Mouse (Mus musculus) layer of hippocampus, postnatal 25 days (tissue): ENCODE measurements around the gene Zfp513. TPM values are rescaled to one million over a fixed set of nuclear protein-coding genes. Genes with fewer than 3 reads are reported as not detected.

Source experiments
- DNase-seq, 2 experiments: peaks; one replicate each; pipeline ENCODE4 v3.0.0; 2022; ENCODE audit warnings: mixed read lengths in 2 of 2, low spot score in 1 of 2; ENCODE audit errors: extremely low spot score in 1 of 2
- total RNA-seq, 2 experiments: library from RNA; stranded (reverse); gene quantifications; 2 replicates each; pipeline ENCODE4 v1.2.3; 2021

The Zfp513 gene
- total RNA-seq, 2 experiments from 2014 or later, result 25.7 to 31.5 TPM

DNA sequence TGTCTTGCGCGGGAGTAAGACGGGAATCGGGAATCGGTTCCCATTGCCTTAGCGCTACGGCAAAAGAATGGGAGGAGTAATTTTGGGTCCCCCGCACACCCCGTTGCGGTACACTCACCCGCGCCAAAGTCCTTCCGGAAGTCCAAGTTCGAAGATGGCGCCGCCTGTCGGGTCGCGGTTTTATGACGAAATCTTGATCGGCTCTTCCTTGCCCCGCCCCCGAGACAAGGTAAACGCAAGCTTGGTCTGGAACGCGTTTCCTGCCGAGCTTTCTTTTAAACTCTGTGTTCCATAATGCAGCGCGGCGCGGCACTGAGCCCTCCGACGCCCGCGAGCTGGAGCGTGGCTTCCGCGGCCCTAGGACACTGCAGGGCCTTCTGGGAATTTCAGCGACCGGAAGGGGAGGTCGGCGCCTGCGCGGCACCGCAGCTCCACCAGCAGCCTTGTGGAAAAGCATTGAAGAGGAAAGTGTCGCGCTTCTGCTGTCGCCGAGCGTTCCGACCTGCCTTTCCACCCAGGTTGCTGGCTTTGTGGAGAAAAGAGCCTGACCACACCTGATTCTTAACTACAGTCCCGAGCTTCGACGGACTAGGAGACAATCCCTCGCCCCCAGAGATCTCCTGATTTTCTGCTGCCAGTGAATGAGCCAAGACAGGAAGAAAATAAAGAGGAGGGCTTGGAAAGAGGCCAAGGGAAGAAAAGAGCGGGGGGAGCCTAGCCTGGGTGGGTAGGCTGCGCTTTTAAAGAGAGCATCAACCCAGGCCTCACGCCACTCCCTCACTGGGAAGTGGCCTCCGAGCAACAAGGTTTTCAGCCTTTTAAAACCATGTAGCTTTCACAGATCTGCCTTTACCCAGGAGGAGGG is 22.1 kb downstream of the Zfp513 start, which contains the start of the genes Gm29609 and Gtf3c2:
Gene Gm29609, minus strand, starts transcription at position 146 of the 865 bp plus-strand sequence.
Gene Gtf3c2, minus strand, starts transcription at position 379 of the 865 bp plus-strand sequence.
- DNase-seq, result peak; percentile 93

DNA sequence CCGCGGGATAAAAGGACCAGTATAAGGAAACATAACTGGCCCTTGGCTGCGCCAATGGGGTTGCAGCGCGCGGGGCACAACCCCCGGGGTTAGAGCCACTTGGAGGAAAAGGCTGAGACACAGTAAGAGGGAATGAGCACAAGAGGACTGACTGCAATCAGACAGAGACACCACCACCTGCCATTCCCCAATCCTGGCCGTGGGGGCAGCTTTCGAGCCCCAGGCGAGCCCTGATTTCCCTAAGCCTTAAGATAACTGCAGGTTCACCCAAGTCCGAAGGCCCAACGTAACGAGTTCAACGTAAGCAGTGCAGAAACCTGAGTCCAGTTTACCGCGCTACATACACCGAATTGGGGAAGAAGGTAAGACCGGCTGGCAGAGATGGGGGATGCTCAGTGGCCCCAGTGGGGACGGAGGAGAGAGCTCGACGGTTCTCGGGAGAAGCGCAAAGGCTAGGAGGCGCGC is 22.8 kb downstream of the Zfp513 start:
- no peak for DNase-seq

DNA sequence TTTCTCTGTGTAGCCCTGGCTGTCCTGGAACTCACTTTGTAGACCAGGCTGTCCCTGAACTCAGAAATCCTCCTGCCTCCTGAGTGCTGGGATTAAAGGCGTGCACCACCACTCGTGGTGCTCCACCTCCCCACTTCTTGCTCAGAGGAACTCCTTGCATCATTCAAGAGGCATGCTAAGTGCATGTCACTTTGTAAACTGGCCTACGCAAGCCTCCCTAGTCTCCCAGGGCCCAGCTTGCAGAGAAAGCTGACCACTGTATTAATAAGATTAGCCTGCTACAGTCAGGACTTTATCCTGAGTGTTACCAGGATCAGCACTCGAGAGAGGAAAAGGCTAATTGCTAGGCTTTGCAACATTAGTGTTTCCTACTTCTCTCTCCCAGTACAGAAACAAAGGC is 33.5 kb downstream of the Zfp513 start:
- no peak for DNase-seq

DNA sequence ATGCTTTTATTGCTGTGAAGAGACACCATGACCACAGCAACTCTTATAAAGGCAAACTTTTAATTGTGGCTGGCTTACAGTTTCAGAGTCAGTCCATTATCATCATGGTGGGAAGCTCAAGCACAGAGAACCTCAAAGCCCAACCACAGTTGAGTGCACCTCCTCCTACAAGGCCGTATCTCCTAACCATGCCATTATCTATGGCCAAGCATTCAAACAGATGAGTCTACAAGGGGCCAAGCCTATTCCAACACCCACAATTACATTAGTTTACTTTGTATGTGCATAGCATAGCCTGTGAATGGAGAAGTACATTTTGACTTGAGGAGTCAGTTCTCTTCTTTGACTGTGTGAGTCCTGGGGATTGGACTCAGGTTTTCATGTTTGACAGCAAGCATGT is 37.2 kb downstream of the Zfp513 start:
- DNase-seq, result no peak

DNA sequence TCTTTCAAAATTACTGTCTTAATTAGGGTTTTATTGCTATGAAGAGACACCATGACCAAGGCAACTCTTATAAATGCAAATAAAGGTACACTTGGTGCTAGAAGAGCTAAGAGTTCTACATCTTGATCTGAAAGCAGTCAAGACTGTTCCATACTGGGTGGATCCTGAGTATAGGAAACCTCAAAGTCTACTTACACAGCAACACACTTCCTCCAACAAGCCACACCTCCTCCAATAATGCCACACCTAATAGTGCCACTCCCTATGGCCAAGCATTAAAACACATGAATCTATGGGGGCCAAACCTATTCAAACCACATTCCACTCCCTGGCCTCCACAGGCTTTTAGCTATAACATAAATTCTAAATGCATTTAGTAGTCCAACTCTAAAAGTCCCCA is 39.6 kb downstream of the Zfp513 start:
- DNase-seq, result no peak

DNA sequence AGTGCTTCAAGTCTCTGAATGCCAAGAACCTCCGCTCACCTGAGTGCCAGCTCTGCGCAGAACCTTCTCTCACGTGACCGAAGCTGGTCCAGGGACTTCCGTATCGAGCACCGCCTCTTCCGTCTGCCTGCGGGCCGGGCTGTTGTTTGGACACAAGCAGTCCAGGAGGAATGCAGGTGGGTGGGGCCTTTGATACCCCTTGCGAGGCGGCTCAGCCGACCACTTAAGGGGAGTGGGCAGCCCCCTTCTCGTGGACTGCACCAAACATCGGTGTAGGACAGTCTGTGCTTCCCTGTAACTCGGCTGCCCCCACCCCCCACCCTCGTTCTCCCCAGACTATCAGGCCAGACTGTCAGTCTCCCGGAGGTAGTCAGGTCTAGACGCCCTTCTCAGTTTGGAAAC is 48.0 kb downstream of the Zfp513 start, which contains the start of gene Mpv17:
Gene Mpv17, minus strand, starts transcription at position 100 of the 402 bp plus-strand sequence.
- peak; percentile 68 to 73 for DNase-seq

DNA sequence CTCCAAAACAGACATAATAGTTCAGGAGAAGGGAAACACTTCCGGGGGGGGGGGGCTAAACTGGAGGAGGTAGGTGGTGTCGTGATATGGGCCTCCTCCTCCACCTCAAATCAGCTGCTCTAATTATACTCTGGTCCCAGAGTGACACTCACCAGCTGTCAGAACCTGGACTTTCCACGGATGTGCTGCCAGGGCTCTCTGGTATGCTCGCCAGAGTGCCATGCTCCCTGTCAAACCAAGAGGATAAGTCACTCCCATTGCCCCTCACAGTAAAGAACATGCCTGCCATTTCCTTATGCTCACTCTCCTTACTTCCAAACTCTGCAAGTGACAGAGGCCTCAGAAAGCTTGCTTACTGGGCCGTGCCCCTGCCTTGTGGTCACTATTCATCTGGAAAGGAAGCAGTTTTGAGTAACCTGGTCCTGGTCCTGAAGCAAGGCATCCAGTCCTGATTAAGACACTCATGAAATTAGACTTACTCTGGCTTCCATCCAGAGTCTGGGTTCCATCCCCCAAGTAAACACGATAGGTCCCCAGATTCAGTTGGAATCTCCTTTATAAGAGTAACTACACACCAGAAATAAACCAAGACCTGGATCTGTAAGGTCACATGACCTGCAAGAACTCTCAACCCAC is 48.5 kb downstream of the Zfp513 start:
- DNase-seq, result peak in 1 of 2 experiments; percentile 12

DNA sequence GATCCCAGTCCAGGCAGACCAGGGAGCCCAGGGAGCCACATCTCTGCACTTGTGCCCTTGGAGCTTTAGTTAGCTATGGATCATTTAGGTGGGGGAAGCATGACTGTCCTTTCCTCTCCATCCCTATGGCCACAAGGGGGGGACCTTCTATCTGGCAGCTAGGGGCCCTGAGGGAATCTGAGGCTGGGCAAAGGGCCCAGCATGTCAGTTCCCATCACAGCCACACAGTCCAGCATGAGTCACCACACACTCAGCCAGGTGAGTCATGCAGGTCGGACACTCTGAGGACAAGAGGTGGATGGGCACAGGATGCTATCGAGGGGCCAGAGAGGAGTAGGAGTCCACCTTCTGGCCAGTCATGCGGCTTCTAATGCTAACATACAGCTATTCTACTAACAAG is 50.4 kb downstream of the Zfp513 start:
- no peak for DNase-seq

DNA sequence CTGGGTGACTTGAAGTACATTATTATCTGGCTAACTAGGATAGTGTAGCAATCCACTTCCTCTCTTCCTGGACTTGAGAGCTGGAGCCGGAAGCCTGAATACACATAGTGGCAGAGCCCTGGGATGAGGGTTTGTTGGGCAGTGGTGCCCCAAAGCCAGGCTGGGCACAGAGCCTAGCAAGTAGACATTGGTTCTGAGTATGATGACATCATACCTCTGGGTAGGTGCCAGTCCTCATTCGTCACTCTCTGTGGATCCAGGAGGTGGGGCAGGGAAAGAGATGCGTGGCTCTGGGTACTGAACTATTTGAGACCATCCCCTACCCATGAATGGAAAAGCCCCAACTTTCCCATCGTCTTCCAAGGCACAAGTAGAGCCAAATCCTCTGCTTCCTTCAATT is 52.3 kb downstream of the Zfp513 start:
- DNase-seq, result no peak

Other genes with a start within 250 kb of the Zfp513 start
- gene Preb, start 241.9 kb downstream of the Zfp513 start, total RNA-seq, result 100 to 1,000 TPM; 126 to 131 TPM
- gene Tcf23, start 233.6 kb downstream of the Zfp513 start, total RNA-seq, result under 1 TPM; 0.09 to 0.12 TPM
- gene Atraid, start 154.0 kb downstream of the Zfp513 start, total RNA-seq, result 10 to 100 TPM; 69.4 to 78.9 TPM
- gene Slc5a6, start 153.4 kb downstream of the Zfp513 start, total RNA-seq, result 10 to 100 TPM; 14.2 to 15.3 TPM
- 10 to 100 TPM; 16.9 to 18.0 TPM for gene Cad, start 147.5 kb downstream of the Zfp513 start, total RNA-seq
- gene Dnajc5g, start 96.0 kb downstream of the Zfp513 start, total RNA-seq, result not detected
- 10 to 100 TPM; 78.9 to 86.5 TPM for gene Slc30a3, start 94.1 kb downstream of the Zfp513 start, total RNA-seq
- gene Trim54, start 85.6 kb downstream of the Zfp513 start, total RNA-seq, result not detected
- gene Ucn, start 63.5 kb downstream of the Zfp513 start, total RNA-seq, result not detected
- 10 to 100 TPM; 55.0 to 59.0 TPM for gene Mpv17, start 48.1 kb downstream of the Zfp513 start, total RNA-seq
- gene Gm29609, start 22.4 kb downstream of the Zfp513 start, total RNA-seq, result 1 to 10 TPM; 1.6 to 2.8 TPM
- gene Gtf3c2, start 22.2 kb downstream of the Zfp513 start, total RNA-seq, result 10 to 100 TPM; 50.8 to 77.4 TPM
- gene Snx17, start 9.1 kb downstream of the Zfp513 start, total RNA-seq, result 10 to 100 TPM; 76.8 to 83.9 TPM
- 10 to 100 TPM; 46.8 to 56.7 TPM for gene Eif2b4, start 8.9 kb downstream of the Zfp513 start, total RNA-seq
- gene Ppm1g, start 18.4 kb upstream of the Zfp513 start, total RNA-seq, result 10 to 100 TPM; 77.0 to 77.2 TPM
- 10 to 100 TPM; 83.5 to 88.5 TPM for gene Nrbp1, start 38.6 kb upstream of the Zfp513 start, total RNA-seq
- not detected for gene Gm9970, start 38.9 kb upstream of the Zfp513 start, total RNA-seq
- gene Krtcap3, start 49.4 kb upstream of the Zfp513 start, total RNA-seq, result 1 to 10 TPM; 2.0 to 3.1 TPM
- gene Ift172, start 88.8 kb upstream of the Zfp513 start, total RNA-seq, result 10 to 100 TPM; 72.9 to 81.8 TPM
- gene Fndc4, start 93.8 kb upstream of the Zfp513 start, total RNA-seq, result 100 to 1,000 TPM; 172 to 175 TPM
- under 1 TPM in 1 of 2 experiments, not detected in 1; 0.31 TPM for gene Gckr, start 95.1 kb upstream of the Zfp513 start, total RNA-seq